Mouse (Mus musculus) embryonic facial prominence, embryonic 11.5 days (tissue): Measurements from ENCODE around the gene Dbf4. TPM values are rescaled to one million over a fixed set of nuclear protein-coding genes. Genes with fewer than 3 reads are reported as not detected.

Source experiments
- ATAC-seq: fragments of 200-750 bp; cut with Nextera tagmentation; replicated peaks from 2 replicates; pipeline ENCODE4 v1.8.0; 2017; ENCODE audit warnings: low read depth; ENCODE audit not compliant: insufficient number of reproducible peaks, low FRiP score, low TSS enrichment
- DNase-seq: peaks from one replicate; pipeline ENCODE4 v3.0.0-alpha.2; 2015; ENCODE audit warnings: low spot score
- H3K27ac ChIP-seq: fragments of 300-500 bp; sonication (generic); replicated peaks from 2 replicates; pipeline ENCODE4 v1.5.1; 2014; ENCODE audit warnings: mild to moderate bottlenecking, low read depth, low read length, control low read depth
- H3K27me3 ChIP-seq: fragments of 300-500 bp; sonication (generic); 2 replicates; pipeline ENCODE4 v1.6.1; 2014; ENCODE audit warnings: mild to moderate bottlenecking, low read length, moderate library complexity, mixed read lengths; ENCODE audit not compliant: control insufficient read depth, insufficient read depth
- H3K36me3 ChIP-seq: fragments of 300-500 bp; sonication (generic); replicated peaks from 2 replicates; pipeline ENCODE4 v1.6.1; 2014; ENCODE audit warnings: low read depth, mild to moderate bottlenecking, low read length, moderate library complexity, mixed read lengths; ENCODE audit not compliant: control insufficient read depth, insufficient read depth
- H3K4me1 ChIP-seq: fragments of 300-500 bp; sonication (generic); 2 replicates; pipeline ENCODE4 v1.6.1; 2014; ENCODE audit warnings: low read length, mixed read lengths; ENCODE audit not compliant: control insufficient read depth, insufficient read depth
- H3K4me2 ChIP-seq: fragments of 300-500 bp; sonication (generic); 2 replicates; pipeline ENCODE4 v1.6.1; 2014; ENCODE audit warnings: low read depth, mild to moderate bottlenecking, control low read depth, low read length, moderate library complexity
- H3K4me3 ChIP-seq: fragments of 300-500 bp; sonication (generic); 2 replicates; pipeline ENCODE4 v1.5.1; 2014; ENCODE audit warnings: low read depth, low read length, control low read depth
- H3K9ac ChIP-seq: fragments of 300-500 bp; sonication (generic); replicated peaks from 2 replicates; pipeline ENCODE4 v1.6.1; 2014; ENCODE audit warnings: mild to moderate bottlenecking, control low read depth, low read length
- H3K9me3 ChIP-seq: fragments of 300-500 bp; sonication (generic); replicated peaks from 2 replicates; pipeline ENCODE4 v1.6.1; 2016; ENCODE audit warnings: mild to moderate bottlenecking, low read length, inconsistent platforms, mixed read lengths; ENCODE audit not compliant: control insufficient read depth
- WGBS: fragments of 180-500 bp; shearing (Covaris S2); extraction: QIAGEN DNeasy Blood & Tissue Kit; methylation state at CpG from one replicate; pipeline ENCODE4 v1.1.7; 2014; 5-methylcytosine and 5-hydroxymethylcytosine counted together
- polyA plus RNA-seq: library from polyadenylated mRNA; unstranded; fragments of >200 nt; fragmentation: Nextera tagmentation; extraction: Ambion mirVana; gene quantifications from 2 replicates; pipeline ENCODE4 v1.2.1, GENCODE M21; 2014

Gene Dbf4
- polyA plus RNA-seq, 1 experiment from 2014 or later = 97.8 TPM

DNA sequence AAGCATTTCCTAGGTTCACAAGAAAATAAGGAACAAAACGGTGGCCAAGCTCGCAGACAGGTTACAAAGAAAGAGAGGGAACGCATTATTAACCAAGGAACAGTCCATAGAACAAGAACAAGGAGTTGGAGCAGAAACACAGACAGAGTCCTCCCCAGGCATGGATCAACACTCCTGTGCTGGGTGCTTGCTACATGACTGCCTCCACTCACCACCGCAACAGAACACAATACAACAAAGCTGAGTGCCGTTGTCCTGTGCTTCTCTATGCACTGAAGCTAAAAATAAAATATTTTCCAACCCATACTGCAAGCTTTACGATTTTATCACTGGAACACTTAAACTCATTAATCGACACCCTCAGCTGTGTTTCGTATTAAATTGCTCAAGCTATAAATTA lies 64.8 kb downstream of the Dbf4 start:
- ATAC-seq = no peak
- no peak overlapping the region for H3K9ac ChIP-seq
- no peak overlapping the region for H3K27ac ChIP-seq
- no peaks in the 10 kb centered on the region for H3K4me1 ChIP-seq
- no peak overlapping the region for H3K4me3 ChIP-seq
- 87% methylated on average over 8 of the region's 8 CpGs for WGBS
- no peak overlapping the region for H3K4me2 ChIP-seq
- H3K36me3 ChIP-seq = no peaks in the 10 kb centered on the region
- no peaks in the 10 kb centered on the region for H3K9me3 ChIP-seq
- H3K27me3 ChIP-seq = no peaks in the 10 kb centered on the region
- no peak for DNase-seq

DNA sequence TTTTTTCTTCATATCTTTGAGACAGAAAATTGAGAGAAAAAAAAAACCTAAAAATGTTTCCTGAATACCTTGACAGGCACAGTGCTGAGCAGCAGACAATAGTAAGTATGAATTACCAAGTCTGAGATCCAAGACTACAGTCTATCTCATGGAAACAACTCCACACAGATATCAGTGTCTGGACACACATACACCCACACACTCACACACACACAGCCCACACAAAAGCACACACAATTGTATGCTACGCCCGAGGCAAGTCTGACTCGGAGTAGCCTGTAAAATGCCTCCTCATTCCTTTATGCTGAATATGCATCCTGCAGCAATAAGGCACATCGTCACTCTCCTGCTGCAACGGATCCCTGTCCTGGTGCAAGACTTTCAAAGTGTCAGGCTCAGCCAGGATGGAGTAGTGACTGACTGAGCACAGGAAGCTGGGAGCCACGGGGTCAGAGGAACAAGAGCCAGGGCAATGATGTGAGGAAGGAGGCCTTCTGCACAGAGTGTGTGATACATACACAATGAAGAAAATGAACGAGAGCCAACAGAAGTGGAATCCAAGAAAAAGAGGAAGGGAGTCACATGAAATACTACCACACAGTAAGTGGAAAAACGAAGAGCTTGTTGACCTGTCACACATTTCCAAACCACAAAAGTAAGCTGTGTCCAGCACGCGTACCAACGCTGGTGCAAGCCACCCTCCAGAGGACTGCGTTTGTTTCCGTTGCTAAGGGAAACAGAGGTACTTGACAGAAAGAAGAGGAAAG lies 65.4 kb downstream of the Dbf4 start:
- Histone ChIP-seq H3K4me2 (no peak overlapping the region), H3K9ac (no peak overlapping the region), H3K27me3 (no peaks in the 10 kb centered on the region), H3K9me3 (no peaks in the 10 kb centered on the region), H3K36me3 (no peaks in the 10 kb centered on the region), H3K27ac (no peak overlapping the region), H3K4me3 (no peak overlapping the region), H3K4me1 (no peaks in the 10 kb centered on the region)
- 52% methylated on average over 13 of the region's 13 CpGs for WGBS
- ATAC-seq = no peak
- DNase-seq = no peak

GRCm38 (mm10) chr5:8356326-8356725 lies 66.2 kb downstream of the Dbf4 start:
- Histone ChIP-seq H3K4me1 (no peaks in the 10 kb centered on the region), H3K9ac (no peak overlapping the region), H3K27ac (no peak overlapping the region), H3K36me3 (no peaks in the 10 kb centered on the region), H3K4me3 (no peak overlapping the region), H3K4me2 (no peak overlapping the region), H3K9me3 (no peaks in the 10 kb centered on the region), H3K27me3 (no peaks in the 10 kb centered on the region)
- DNase-seq (no peak), ATAC-seq (no peak)
- WGBS = 48% methylated on average over 2 of the region's 2 CpGs

- no peaks in the 10 kb centered on the region for H3K4me1 ChIP-seq
- 60% methylated on average over 10 of the region's 10 CpGs for WGBS
- no peaks in the 10 kb centered on the region for H3K36me3 ChIP-seq
- no peak for DNase-seq
- no peak overlapping the region for H3K4me2 ChIP-seq
- H3K27me3 ChIP-seq = no peaks in the 10 kb centered on the region
- ATAC-seq = no peak
- H3K27ac ChIP-seq = no peak overlapping the region
- no peaks in the 10 kb centered on the region for H3K9me3 ChIP-seq
- H3K4me3 ChIP-seq = no peak overlapping the region
- no peak overlapping the region for H3K9ac ChIP-seq
Measured at GRCm38 (mm10) chr5:8349557-8349956, 73.0 kb downstream of the Dbf4 start.

Other genes with a start within 250 kb of the Dbf4 start
- gene Adam22, start 54.6 kb downstream of the Dbf4 start, polyA plus RNA-seq = 12.1 and 12.5 TPM in 2 replicates
- 8.5 and 9.1 TPM in 2 replicates for gene Slc25a40, start 134 bp upstream of the Dbf4 start, polyA plus RNA-seq
- 7.3 and 7.4 TPM in 2 replicates for gene Rundc3b, start 200.2 kb upstream of the Dbf4 start, polyA plus RNA-seq
- 0.26 and 0.41 TPM in 2 replicates for gene Abcb1a, start 237.4 kb upstream of the Dbf4 start, polyA plus RNA-seq